ENCODE assay signal across 10 mouse cellular contexts in the genomic region with DNA sequence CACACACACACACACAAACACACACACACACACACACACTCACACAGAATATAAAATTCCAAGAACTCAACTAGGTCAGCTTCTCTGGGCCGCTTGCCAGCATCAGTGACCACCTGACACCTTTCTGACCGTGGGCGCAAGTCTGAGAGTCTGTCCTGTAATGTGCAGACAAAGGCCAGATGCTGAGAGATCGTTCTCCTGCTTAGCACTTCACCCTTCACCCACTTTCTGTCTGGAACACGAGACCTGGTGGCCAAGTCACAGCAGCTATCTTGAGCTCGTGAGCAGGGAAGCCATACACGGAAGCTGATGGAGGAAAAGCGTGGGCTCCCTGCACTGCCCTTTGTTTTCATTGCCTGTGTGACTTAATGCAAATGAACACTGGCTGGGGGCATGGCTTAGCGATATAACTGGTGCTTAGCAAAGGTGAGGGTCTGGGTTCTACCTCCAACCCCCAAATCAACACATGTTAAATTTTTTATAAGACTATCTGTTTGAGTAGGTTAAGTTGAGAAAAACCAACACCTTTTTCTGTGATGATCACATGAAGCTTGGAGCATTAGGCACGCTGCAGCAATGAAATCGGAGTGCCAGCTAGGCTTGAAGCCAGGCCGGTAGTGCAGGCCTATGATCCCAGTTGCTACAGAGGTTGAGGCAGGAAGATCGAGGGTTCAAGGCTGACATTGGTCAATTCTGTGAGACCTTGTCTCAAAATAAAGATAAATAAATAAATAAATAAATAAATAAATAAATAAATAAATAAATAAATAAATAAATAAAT. TPM values are rescaled to one million over a fixed set of nuclear protein-coding genes. Genes with fewer than 3 reads are reported as not detected.
DNase-seq lines count a peak whose midpoint lies in the region; ATAC-seq and TF ChIP-seq lines count a peak whose summit lies in the region.
"Had no signal": no experiment of that assay in that cellular context is flagged by ENCODE, and none has a peak within 500 bp of the region (broad histone marks: within the 10 kb centered on the region; RNA-seq: fewer than 3 reads in every experiment).

No protein-coding gene starts in this region.

- no peak for TF ChIP-seq POLR2A in heart, adult 2 months (IDR thresholded peaks at IDR 0.05; ENCODE audit: insufficient read depth, low read depth, low read length)

- H3K79me2 ChIP-seq in heart, adult 2 months (replicated peaks; ENCODE audit: control insufficient read depth, insufficient read depth, low read length), result no peaks in the 10 kb centered on the region

- DNase-seq in frontal cortex, adult 2 months (ENCODE audit: extremely low spot score in 1 of 2, low spot score in 1 of 2), result peak; percentile 46 to 56
- no peak for DNase-seq in lung, postnatal 25 days (ENCODE audit: low spot score)
- DNase-seq in heart, adult 2 months, result peak; percentile 39 to 46
- DNase-seq in kidney, postnatal 0 days (ENCODE audit: low spot score), result peak; percentile 33
- DNase-seq in thymus, postnatal 4 days, result no peak

- 55% methylated on average over 13 of the region's 13 CpGs for WGBS in lung, embryonic 16.5 days
- WGBS in heart, adult 2 months, result 39% methylated on average over 13 of the region's 13 CpGs
- WGBS in kidney, postnatal 0 days, result 48% methylated on average over 13 of the region's 13 CpGs

- no peaks in the 10 kb centered on the region for H3K9me3 ChIP-seq in lung, embryonic 16.5 days (ENCODE audit: control insufficient read depth, low read length)
- H3K9me3 ChIP-seq in kidney, postnatal 0 days (replicated peaks; ENCODE audit: low read length), result no peaks in the 10 kb centered on the region
- H3K9me3 ChIP-seq: lung, embryonic 15.5 days had no signal

- intact Hi-C loops in heart, adult 2 months (cut with DNase I), result no loop called here

- no peaks in the 10 kb centered on the region for H3K27me3 ChIP-seq in lung, embryonic 16.5 days (ENCODE audit: control insufficient read depth, insufficient read depth, low read depth, low read length)
- H3K27me3 ChIP-seq in heart, adult 2 months (ENCODE audit: control insufficient read depth, insufficient read depth, low read length), result no peaks in the 10 kb centered on the region
- H3K27me3 ChIP-seq in kidney, postnatal 0 days (ENCODE audit: insufficient read depth, low read length), result no peaks in the 10 kb centered on the region
- H3K27me3 ChIP-seq: lung, embryonic 15.5 days had no signal

- TF ChIP-seq CTCF in heart, adult 2 months (IDR thresholded peaks at IDR 0.05), result no peak
- TF ChIP-seq CTCF in kidney, postnatal 0 days (IDR thresholded peaks at IDR 0.05; ENCODE audit: low read depth), result no peak

- no peak overlapping the region for H3K9ac ChIP-seq in lung, embryonic 16.5 days (ENCODE audit: low read length)
- H3K9ac ChIP-seq in heart, adult 2 months (ENCODE audit: low read depth, low read length), result no peak overlapping the region
- H3K9ac ChIP-seq in kidney, postnatal 0 days (ENCODE audit: low read depth, low read length), result no peak overlapping the region
- H3K9ac ChIP-seq: lung, embryonic 15.5 days had no signal

- peak; percentile 74; the same call in 1 of the 2 replicates for TF ChIP-seq EP300 in heart, adult 2 months (IDR thresholded peaks at IDR 0.05; ENCODE audit: insufficient read depth, low read depth, low read length)

- no peaks in the 10 kb centered on the region for H3K36me3 ChIP-seq in lung, embryonic 16.5 days (ENCODE audit: control insufficient read depth, insufficient read depth, low read length)
- H3K36me3 ChIP-seq in heart, adult 2 months (ENCODE audit: control insufficient read depth, insufficient read depth, low read length), result no peaks in the 10 kb centered on the region
- no peaks in the 10 kb centered on the region for H3K36me3 ChIP-seq in kidney, postnatal 0 days (ENCODE audit: insufficient read depth, low read length)
- H3K36me3 ChIP-seq: lung, embryonic 15.5 days had no signal

- H3K27ac ChIP-seq in lung, embryonic 16.5 days (ENCODE audit: low read length), result no peak overlapping the region
- peak overlapping the region; percentile 63 for H3K27ac ChIP-seq in heart, adult 2 months
- H3K27ac ChIP-seq in kidney, postnatal 0 days, result no peak overlapping the region
- H3K27ac ChIP-seq: lung, embryonic 15.5 days had no signal

- ATAC-seq in frontal cortex, adult (ENCODE audit: low TSS enrichment), result no peak
- 0 out of 2 replicates have a peak, but pooled peaks have one; percentile 10 for ATAC-seq in lung, embryonic 16.5 days (ENCODE audit: low read depth)
- peak; percentile 73 for ATAC-seq in kidney, postnatal 0 days (replicated peaks; ENCODE audit: low FRiP score, low read depth)
- no peak for ATAC-seq in inflammation-experienced regulatory T-cells, adult 6 months

- H3K4me1 ChIP-seq in lung, embryonic 16.5 days (replicated peaks; ENCODE audit: control insufficient read depth, insufficient read depth, low read length), result no peaks in the 10 kb centered on the region
- peaks cover 1% of the 10 kb centered on the region; the same call in 1 of the 2 replicates for H3K4me1 ChIP-seq in heart, adult 2 months (ENCODE audit: control insufficient read depth, insufficient read depth, low read length)
- no peaks in the 10 kb centered on the region for H3K4me1 ChIP-seq in kidney, postnatal 0 days (replicated peaks; ENCODE audit: insufficient read depth, low read length)

- H3K4me3 ChIP-seq in lung, embryonic 16.5 days (ENCODE audit: low read length), result no peak overlapping the region
- H3K4me3 ChIP-seq in heart, adult 2 months, result no peak overlapping the region
- no peak overlapping the region for H3K4me3 ChIP-seq in kidney, postnatal 0 days (replicated peaks; ENCODE audit: low read depth, low read length)
- H3K4me3 ChIP-seq: lung, embryonic 15.5 days had no signal

- H3K4me2 ChIP-seq in lung, embryonic 16.5 days (ENCODE audit: low read depth, low read length), result no peak overlapping the region
- no peak overlapping the region for H3K4me2 ChIP-seq in kidney, postnatal 0 days (ENCODE audit: low read length)
- H3K4me2 ChIP-seq: lung, embryonic 15.5 days had no signal

RNA-seq across cellular contexts. Expression of a gene that starts 31.4 kb away (rescaled TPM):
- 9.4 and 12.2 TPM in 2 replicates for polyA plus RNA-seq in frontal cortex, adult 2 months (2012; rRNA removed)
- polyA plus RNA-seq in lung, embryonic 16.5 days (2015; fragmentation: Nextera tagmentation; extraction: Ambion mirVana), result 3.9 and 4.1 TPM in 2 replicates
- 1 to 10 TPM; 4.3 to 4.6 TPM for total RNA-seq in heart, adult 2 months (2021)
- 4.6 and 7.2 TPM in 2 replicates for polyA plus RNA-seq in heart, adult 2 months (2012; rRNA removed)
- 1.0 and 1.1 TPM in 2 replicates for polyA plus RNA-seq in kidney, postnatal 0 days (2015; fragmentation: Nextera tagmentation; extraction: Ambion mirVana)
- not detected for polyA plus RNA-seq in inflammation-experienced regulatory T-cells, adult 6 months (2017; shearing (Covaris generic))

RNA-seq across cellular contexts. Expression of a gene that starts 37.3 kb away (rescaled TPM):
- polyA plus RNA-seq in frontal cortex, adult 2 months (2012; rRNA removed), result 0.11 and 0.12 TPM in 2 replicates
- not detected in 2 replicates for polyA plus RNA-seq in lung, embryonic 16.5 days (2015; fragmentation: Nextera tagmentation; extraction: Ambion mirVana)
- total RNA-seq in heart, adult 2 months (2021), result not detected
- polyA plus RNA-seq in heart, adult 2 months (2012; rRNA removed), result not detected in 2 replicates
- polyA plus RNA-seq in kidney, postnatal 0 days (2015; fragmentation: Nextera tagmentation; extraction: Ambion mirVana), result not detected in 2 replicates
- under 1 TPM in 1 of 3 experiments, not detected in 2; 0.27 TPM for polyA plus RNA-seq in inflammation-experienced regulatory T-cells, adult 6 months (2017; shearing (Covaris generic))
- total RNA-seq: hematopoietic stem cell, adult 5-6 weeks had no signal
- polyA plus RNA-seq: lung, embryonic 15.5 days had no signal

RNA-seq across cellular contexts. Expression of a gene that starts 47.6 kb away (rescaled TPM):
- polyA plus RNA-seq in frontal cortex, adult 2 months (2012; rRNA removed), result 0.04 TPM in 1 of 2 replicates, not detected in the other
- 0.48 and 0.55 TPM in 2 replicates for polyA plus RNA-seq in lung, embryonic 16.5 days (2015; fragmentation: Nextera tagmentation; extraction: Ambion mirVana)
- total RNA-seq in heart, adult 2 months (2021), result not detected
- not detected in 2 replicates for polyA plus RNA-seq in heart, adult 2 months (2012; rRNA removed)
- not detected in 2 replicates for polyA plus RNA-seq in kidney, postnatal 0 days (2015; fragmentation: Nextera tagmentation; extraction: Ambion mirVana)
- under 1 TPM in 1 of 3 experiments, not detected in 2; 0.24 TPM for polyA plus RNA-seq in inflammation-experienced regulatory T-cells, adult 6 months (2017; shearing (Covaris generic))
- total RNA-seq: hematopoietic stem cell, adult 5-6 weeks had no signal

Comparison
In these comparisons a context has a peak if more than half of its experiments do, and no peak if none do; other contexts are left out.
1. DNase-seq: peak in frontal cortex, adult 2 months (2 of 2), heart, adult 2 months (2 of 2) and kidney, postnatal 0 days (single experiment); none in lung, postnatal 25 days (single experiment) and thymus, postnatal 4 days (single experiment).
2. ATAC-seq: peak in lung, embryonic 16.5 days (single experiment) and kidney, postnatal 0 days (single experiment); none in frontal cortex, adult (single experiment) and inflammation-experienced regulatory T-cells, adult 6 months (single experiment).